Mouse (Mus musculus) heart, embryonic 15.5 days (tissue): Measurements from ENCODE around the gene Gm21773. TPM values are rescaled to one million over a fixed set of nuclear protein-coding genes. Genes with fewer than 3 reads are reported as not detected.
"Not testable (repeated sequence)": the region's sequence is repeated elsewhere in the genome, so short reads cannot be mapped to it uniquely, and the experiment has no call there.

Source experiments
- ATAC-seq: fragments of 200-750 bp; cut with Nextera tagmentation; replicated peaks from 2 replicates; pipeline ENCODE4 v1.8.0; 2017; ENCODE audit warnings: low read depth, moderate TSS enrichment; ENCODE audit not compliant: insufficient number of reproducible peaks, insufficient read depth, low FRiP score
- H3K27ac ChIP-seq: fragments of 300-500 bp; sonication (generic); 2 replicates; pipeline ENCODE4 v1.5.1; 2015; ENCODE audit warnings: mild to moderate bottlenecking, inconsistent platforms
- H3K27me3 ChIP-seq: fragments of 300-500 bp; sonication (generic); 2 replicates; pipeline ENCODE4 v1.6.1; 2015; ENCODE audit warnings: inconsistent platforms
- H3K36me3 ChIP-seq: fragments of 300-500 bp; sonication (generic); 2 replicates; pipeline ENCODE4 v1.6.1; 2015; ENCODE audit warnings: mild to moderate bottlenecking, inconsistent platforms
- H3K4me1 ChIP-seq: fragments of 300-500 bp; sonication (generic); replicated peaks from 2 replicates; pipeline ENCODE4 v1.6.1; 2015; ENCODE audit warnings: inconsistent platforms
- H3K4me2 ChIP-seq: fragments of 300-500 bp; sonication (generic); 2 replicates; pipeline ENCODE4 v1.6.1; 2015; ENCODE audit warnings: inconsistent platforms, mild to moderate bottlenecking, moderate library complexity
- H3K4me3 ChIP-seq: fragments of 300-500 bp; sonication (generic); 2 replicates; pipeline ENCODE4 v1.5.1; 2015; ENCODE audit warnings: mild to moderate bottlenecking, inconsistent platforms
- H3K9ac ChIP-seq: fragments of 300-500 bp; sonication (generic); 2 replicates; pipeline ENCODE4 v1.6.1; 2015; ENCODE audit warnings: mild to moderate bottlenecking, inconsistent platforms
- H3K9me3 ChIP-seq: fragments of 300-500 bp; sonication (generic); replicated peaks from 2 replicates; pipeline ENCODE4 v1.6.1; 2016; ENCODE audit warnings: inconsistent platforms
- WGBS: fragments of 180-500 bp; shearing (Covaris S2); methylation state at CpG from one replicate; pipeline ENCODE4 v1.1.7; 2015; ENCODE audit warnings: mixed read lengths; 5-methylcytosine and 5-hydroxymethylcytosine counted together
- polyA plus RNA-seq: library from polyadenylated mRNA; unstranded; fragments of >200 nt; fragmentation: Nextera tagmentation; extraction: Ambion mirVana; gene quantifications from 2 replicates; pipeline ENCODE4 v1.2.1, GENCODE M21; 2015

Gene Gm21773
- not detected in 2 replicates for polyA plus RNA-seq

DNA sequence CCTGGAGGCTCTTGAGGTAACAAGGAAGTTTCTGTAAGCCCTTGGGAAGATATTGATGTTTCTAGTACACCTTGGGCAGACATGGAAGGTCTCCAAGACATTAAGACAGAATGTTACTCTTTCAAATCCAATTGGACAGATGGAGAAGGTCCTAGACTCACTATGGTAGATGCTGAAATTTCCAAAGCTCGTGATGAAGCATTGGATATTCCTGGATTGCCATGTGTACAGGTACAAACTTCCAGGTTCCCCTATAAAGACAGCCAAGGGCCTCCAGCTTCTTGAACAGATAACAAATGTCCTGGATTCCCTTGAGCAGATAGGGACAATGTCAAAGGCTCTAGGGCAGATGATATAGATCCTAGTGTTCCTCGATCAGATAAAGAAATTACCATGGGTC lies at the start of gene Gm21773:
TSS of gene Gm21773 (minus strand) at position 101 of the 400 bp plus-strand sequence.
- H3K36me3 ChIP-seq = not testable (repeated sequence)

More for the DNA sequence above, at the start of gene Gm21773:
- not testable (repeated sequence) for H3K4me2 ChIP-seq, H3K9me3 ChIP-seq, H3K4me1 ChIP-seq, H3K9ac ChIP-seq, H3K27me3 ChIP-seq, H3K27ac ChIP-seq, H3K4me3 ChIP-seq, ATAC-seq
- WGBS = no CpG with 5 or more reads among the region's 2 CpGs
